Mouse (Mus musculus) cerebellum, adult 2 months (tissue): ENCODE measurements at regions not wholly inside any gene's neighbourhood (a gene's known extent, or its start where the extent isn't known, plus 50 kb on each side); places are given as distances from the start of the nearest gene placed in this dataset.
A peak's percentile ranks its signal among the peaks of the same experiment; 100 is the strongest.

Experiments used
- DNase-seq, 2 experiments: peaks; one replicate each; pipeline ENCODE4 v3.0.0; 2021
- H3K27ac ChIP-seq: fragments of 200-500 bp; 2 replicates; pipeline ENCODE4 v1.5.1; 2012; ENCODE audit warnings: low read length, control low read depth, inconsistent platforms; ENCODE audit not compliant: insufficient read depth
- H3K27me3 ChIP-seq: fragments of 200-500 bp; 2 replicates; pipeline ENCODE4 v1.6.1; 2012; ENCODE audit warnings: inconsistent platforms, mild to moderate bottlenecking, low read length, moderate library complexity; ENCODE audit not compliant: control insufficient read depth, insufficient read depth
- H3K4me1 ChIP-seq: fragments of 200-500 bp; 2 replicates; pipeline ENCODE4 v1.6.1; 2011; ENCODE audit warnings: low read length; ENCODE audit not compliant: control insufficient read depth, insufficient read depth
- H3K4me3 ChIP-seq: fragments of 200-500 bp; replicated peaks from 2 replicates; pipeline ENCODE3; 2011; ENCODE audit warnings: mild to moderate bottlenecking, low read depth, low read length, control low read depth; ENCODE audit not compliant: insufficient read depth
- CTCF ChIP-seq: fragments of 200-500 bp; IDR thresholded peaks from 2 replicates; pipeline ENCODE4 v1.5.1; 2011; ENCODE audit warnings: low read depth, mild to moderate bottlenecking, control low read depth, low read length, moderate library complexity, borderline replicate concordance; ENCODE audit not compliant: insufficient read depth
- POLR2A ChIP-seq: fragments of 200-500 bp; IDR thresholded peaks from 2 replicates; pipeline ENCODE4 v1.6.1; 2011; ENCODE audit warnings: low read length, control low read depth, borderline replicate concordance; ENCODE audit not compliant: insufficient read depth
- WGBS: fragments of 180-500 bp; shearing (Covaris S2); methylation state at CpG from one replicate; pipeline ENCODE4 v1.1.7; 2018; 5-methylcytosine and 5-hydroxymethylcytosine counted together

DNA sequence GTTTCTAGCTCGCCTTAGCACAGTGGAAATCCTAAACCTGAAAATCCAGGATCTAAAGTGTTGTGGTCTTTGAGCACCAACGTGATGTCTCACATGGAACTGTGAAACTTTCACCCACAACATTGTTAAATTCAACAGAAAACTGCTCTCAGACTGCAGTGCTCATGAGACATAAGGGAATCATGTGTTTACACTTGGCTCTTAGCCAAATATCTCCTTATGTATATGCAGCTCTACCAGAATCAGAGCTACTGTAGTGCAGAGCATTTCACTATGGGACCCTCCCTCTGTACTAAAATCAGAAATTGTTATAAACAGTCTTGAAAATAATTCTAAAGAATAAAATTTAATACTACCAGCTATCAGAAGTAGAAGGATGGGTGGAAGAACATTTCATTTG is 778.8 kb upstream of the Fam84a start:
- TF ChIP-seq CTCF (no peak), POLR2A (no peak)
- Histone ChIP-seq H3K27ac (no peak overlapping the region), H3K27me3 (no peaks in the 10 kb centered on the region), H3K4me1 (no peaks in the 10 kb centered on the region), H3K4me3 (no peak overlapping the region)
- WGBS: 86% methylated on average over 2 of the region's 2 CpGs
- no peak for DNase-seq

DNA sequence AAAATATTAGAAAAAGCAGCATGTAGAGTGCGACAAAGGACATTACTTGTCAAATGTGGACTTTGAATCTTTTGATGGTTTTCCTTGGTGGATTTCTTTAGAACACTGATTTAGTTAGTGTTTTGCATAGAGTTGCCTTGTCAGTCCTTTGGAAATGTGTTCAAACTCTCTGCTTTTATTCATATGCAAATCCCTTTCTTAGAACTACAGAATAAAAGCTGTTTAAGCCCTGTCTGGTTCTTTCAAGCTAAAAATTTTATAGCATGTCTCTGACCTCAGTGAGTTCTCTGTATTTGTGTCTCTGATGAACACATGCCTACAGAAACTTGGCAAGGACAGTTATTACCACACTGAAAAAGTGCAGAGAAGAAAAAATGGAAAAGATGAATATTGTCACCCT is 775.7 kb upstream of the Fam84a start:
- 58% methylated on average over 1 of the region's 1 CpGs for WGBS
- DNase-seq: no peak
- Histone ChIP-seq H3K4me3 (no peak overlapping the region), H3K27me3 (no peaks in the 10 kb centered on the region), H3K27ac (no peak overlapping the region), H3K4me1 (no peaks in the 10 kb centered on the region)
- TF ChIP-seq CTCF (no peak), POLR2A (no peak)

DNA sequence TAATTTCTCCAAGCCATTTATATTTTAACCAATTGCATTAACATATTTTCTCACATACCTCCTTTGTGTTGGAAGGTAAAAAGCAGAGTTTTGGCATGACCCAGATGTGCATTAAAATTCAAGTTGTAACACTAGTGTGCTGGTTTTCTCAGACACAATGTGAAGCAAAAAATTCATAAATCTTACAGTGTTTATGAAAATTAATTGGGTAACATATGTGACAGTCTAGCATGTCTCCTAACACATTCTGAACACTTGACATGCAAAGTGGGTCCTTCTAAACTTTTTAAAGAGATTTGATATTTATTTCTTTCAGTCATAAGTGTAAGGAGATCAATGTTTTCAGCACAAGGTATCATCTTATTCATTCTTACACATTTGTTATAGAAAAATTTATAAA is 771.9 kb upstream of the Fam84a start:
- H3K27ac ChIP-seq: no peak overlapping the region
- no peaks in the 10 kb centered on the region for H3K4me1 ChIP-seq
- TF ChIP-seq CTCF (no peak), POLR2A (no peak)
- H3K4me3 ChIP-seq: no peak overlapping the region
- no peaks in the 10 kb centered on the region for H3K27me3 ChIP-seq
- DNase-seq: no peak

DNA sequence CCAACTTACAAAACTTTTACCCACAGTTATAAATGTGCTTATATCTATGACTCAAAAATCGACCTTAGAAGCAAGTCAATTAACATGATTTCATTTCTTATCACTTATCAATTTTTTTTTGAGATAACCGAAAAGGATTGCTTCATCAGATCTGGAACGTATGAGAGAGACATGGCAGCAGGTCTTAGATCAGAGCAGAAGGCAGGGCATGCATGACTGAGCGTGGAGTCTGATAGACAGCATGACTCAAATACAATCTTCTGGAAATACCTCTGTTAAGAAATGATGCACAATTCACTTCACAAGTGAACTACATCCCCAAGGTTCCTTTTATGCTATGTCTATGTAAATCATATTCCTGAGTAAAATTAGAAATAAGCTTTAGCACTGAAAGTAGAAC is 760.1 kb upstream of the Fam84a start:
- DNase-seq: peak in 1 of 2 experiments; percentile 1
- H3K4me3 ChIP-seq: no peak overlapping the region
- 35% methylated on average over 4 of the region's 4 CpGs for WGBS

DNA sequence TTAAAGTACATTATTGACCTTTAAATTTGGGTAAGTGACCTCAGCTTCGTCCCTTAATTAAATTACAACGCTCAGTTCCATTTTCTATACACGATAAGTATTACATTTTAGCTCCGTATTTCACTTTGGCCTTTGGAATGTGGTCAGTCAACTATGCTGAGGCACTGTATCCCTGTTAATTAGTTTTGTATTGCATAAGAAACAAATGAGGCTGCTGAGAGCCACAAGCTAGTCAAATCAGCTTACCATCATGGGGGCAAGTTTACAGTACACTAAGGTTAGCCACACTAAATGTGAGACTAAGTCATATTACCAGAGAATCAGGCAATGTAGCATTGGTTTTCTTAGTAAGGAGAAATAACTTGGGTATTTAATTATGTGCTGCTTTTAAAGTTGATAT is 731.3 kb upstream of the Fam84a start:
- DNase-seq: no peak
- no peak for TF ChIP-seq POLR2A
- TF ChIP-seq CTCF: no peak
- Histone ChIP-seq H3K4me3 (no peak overlapping the region), H3K27me3 (no peaks in the 10 kb centered on the region), H3K4me1 (no peaks in the 10 kb centered on the region), H3K27ac (no peak overlapping the region)
- 82% methylated on average over 4 of the region's 4 CpGs for WGBS

More for the DNA sequence above, 760.1 kb upstream of the Fam84a start:
- no peaks in the 10 kb centered on the region for H3K4me1 ChIP-seq
- no peaks in the 10 kb centered on the region for H3K27me3 ChIP-seq
- no peak for TF ChIP-seq CTCF
- TF ChIP-seq POLR2A: no peak
- H3K27ac ChIP-seq: no peak overlapping the region

DNA sequence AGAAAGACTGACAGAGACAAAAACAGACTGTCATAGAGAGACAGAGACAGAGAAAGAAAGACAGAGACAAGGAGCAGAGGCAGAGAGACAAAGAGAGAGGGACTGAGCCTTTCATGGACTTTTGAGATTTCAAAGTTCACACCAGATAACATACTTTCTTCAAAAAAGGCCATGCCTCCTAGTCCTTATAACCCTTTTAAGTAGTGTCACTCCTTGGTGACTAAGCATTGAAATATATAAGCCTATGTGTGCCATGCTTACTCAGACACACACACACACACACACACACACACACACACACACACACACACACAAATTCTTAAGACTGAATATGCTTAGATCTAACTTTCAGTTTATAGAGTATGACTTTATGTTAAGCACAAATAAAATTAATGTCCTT is 728.6 kb upstream of the Fam84a start:
- Histone ChIP-seq H3K27me3 (no peaks in the 10 kb centered on the region), H3K4me3 (no peak overlapping the region), H3K4me1 (no peaks in the 10 kb centered on the region), H3K27ac (no peak overlapping the region)
- TF ChIP-seq POLR2A: no peak
- no peak for TF ChIP-seq CTCF
- no peak for DNase-seq

DNA sequence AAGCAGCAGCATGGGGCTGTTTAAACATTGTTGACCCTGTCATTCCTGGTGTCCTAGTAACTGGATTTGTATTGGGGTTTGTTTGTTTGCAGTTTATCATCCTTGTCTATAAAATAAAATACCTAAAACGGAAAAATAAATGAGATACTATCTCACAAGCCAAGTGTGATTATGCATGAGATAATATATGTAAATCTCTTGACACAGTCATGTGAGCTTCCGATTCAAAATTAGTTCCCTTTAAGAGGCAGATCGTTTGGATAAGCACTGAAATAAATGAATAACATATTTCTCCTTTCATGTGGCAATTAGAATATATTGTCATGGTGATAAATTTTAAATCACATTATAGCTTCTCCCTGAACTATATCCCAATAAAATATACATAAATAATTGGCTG is 723.4 kb upstream of the Fam84a start:
- Histone ChIP-seq H3K4me3 (no peak overlapping the region), H3K4me1 (no peaks in the 10 kb centered on the region), H3K27me3 (no peaks in the 10 kb centered on the region), H3K27ac (no peak overlapping the region)
- TF ChIP-seq POLR2A: no peak
- TF ChIP-seq CTCF: no peak
- no peak for DNase-seq
- 35% methylated on average over 3 of the region's 3 CpGs for WGBS

DNA sequence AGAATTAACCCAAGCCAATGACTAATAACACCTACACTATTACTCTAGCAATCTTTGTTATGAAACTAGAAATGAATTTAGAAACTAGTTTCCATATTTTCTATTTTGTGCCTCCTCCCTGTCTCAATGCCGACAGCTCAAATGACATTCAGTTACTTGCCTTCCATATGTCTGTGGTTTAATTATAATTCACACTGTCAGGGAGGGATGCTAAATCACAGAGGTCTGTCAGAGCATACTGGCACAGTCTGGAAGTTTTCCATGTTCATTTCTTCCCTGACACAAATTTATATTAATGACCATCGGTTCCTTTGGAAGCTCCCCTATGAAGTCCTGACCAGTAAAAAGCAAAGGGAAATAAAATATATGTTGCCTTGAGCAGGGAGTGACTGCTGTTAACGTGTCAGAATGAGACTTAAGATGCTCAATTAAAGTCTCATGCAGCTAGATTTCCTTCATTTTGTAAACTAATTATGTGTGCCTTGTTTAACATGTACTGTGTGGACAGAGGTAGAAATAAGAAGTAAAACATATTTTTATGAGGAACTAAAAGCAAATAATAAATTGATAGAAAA is 719.6 kb upstream of the Fam84a start:
- 10% methylated on average over 3 of the region's 3 CpGs for WGBS
- no peak for TF ChIP-seq POLR2A
- TF ChIP-seq CTCF: no peak
- no peak for DNase-seq
- Histone ChIP-seq H3K27ac (no peak overlapping the region), H3K4me1 (no peaks in the 10 kb centered on the region), H3K27me3 (no peaks in the 10 kb centered on the region), H3K4me3 (no peak overlapping the region)

DNA sequence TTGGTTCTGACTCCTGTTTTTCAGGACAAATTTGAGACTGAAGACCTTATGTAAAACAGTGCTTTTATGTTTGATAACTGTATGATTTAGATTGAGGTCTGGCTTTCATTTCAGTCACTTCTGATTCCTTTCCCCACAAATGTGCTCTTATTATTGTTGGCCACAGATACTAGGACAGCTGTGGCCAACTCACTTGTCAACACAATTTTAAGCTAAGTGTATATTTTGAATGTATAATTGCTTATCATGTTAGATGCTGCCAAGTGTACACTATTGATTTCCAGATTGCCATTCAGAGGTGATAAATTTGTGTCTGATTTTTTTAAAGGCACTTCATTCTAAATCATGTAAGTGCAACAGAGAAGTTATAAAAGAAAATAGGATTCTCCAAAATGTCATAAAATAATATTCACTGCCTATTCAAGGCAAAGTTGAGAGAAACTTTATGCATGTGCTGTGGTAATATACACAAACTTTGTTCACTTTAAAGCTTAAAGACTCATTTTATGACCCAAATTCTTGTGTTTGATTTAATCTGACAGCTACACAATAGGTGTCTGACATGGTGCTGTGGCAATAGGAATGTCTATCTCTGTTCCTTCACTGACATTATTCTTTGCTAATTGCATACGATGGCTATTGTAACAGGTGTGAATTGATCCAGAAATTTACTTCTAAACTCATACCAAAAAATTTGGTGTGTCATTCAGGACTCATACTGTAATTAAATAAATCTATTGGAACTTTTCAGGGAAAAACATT is 708.1 kb upstream of the Fam84a start:
- no peak overlapping the region for H3K4me3 ChIP-seq
- no peaks in the 10 kb centered on the region for H3K4me1 ChIP-seq
- H3K27me3 ChIP-seq: no peaks in the 10 kb centered on the region
- WGBS: 33% methylated on average over 1 of the region's 1 CpGs
- TF ChIP-seq CTCF (no peak), POLR2A (no peak)
- no peak for DNase-seq
- no peak overlapping the region for H3K27ac ChIP-seq
